Mouse (Mus musculus) cerebellum, adult 2 months (tissue): ENCODE results near the gene Olfr491.

Source experiments
- CTCF ChIP-seq: fragments of 200-500 bp; IDR thresholded peaks from 2 replicates; pipeline ENCODE4 v1.5.1; 2011; ENCODE audit warnings: low read depth, mild to moderate bottlenecking, control low read depth, low read length, moderate library complexity, borderline replicate concordance; ENCODE audit not compliant: insufficient read depth
- POLR2A ChIP-seq: fragments of 200-500 bp; IDR thresholded peaks from 2 replicates; pipeline ENCODE4 v1.6.1; 2011; ENCODE audit warnings: low read length, control low read depth, borderline replicate concordance; ENCODE audit not compliant: insufficient read depth

- TF ChIP-seq CTCF: no peak
- no peak for TF ChIP-seq POLR2A
Observed at GRCm38 (mm10) chr7:108313151-108313550, at the start of gene Olfr491.
